Mouse (Mus musculus): Measurements from ENCODE around the gene Eif4b.

- TF ChIP-seq EP300 (IDR thresholded peaks at IDR 0.05; ENCODE audit: low read depth) (peak; percentile 46), CTCF (IDR thresholded peaks at IDR 0.05; ENCODE audit: low read depth) (no peak)
Measured at GRCm38 (mm10) chr15:102101672-102102541, 28.3 kb downstream of the Eif4b start.

Data from liver, postnatal 0 days (tissue).